Mouse (Mus musculus) liver, embryonic 14.5 days (tissue): ENCODE results near the gene Carns1. TPM values are rescaled to one million over a fixed set of nuclear protein-coding genes. Genes with fewer than 3 reads are reported as not detected.

ENCODE experiments used
- ATAC-seq: fragments of 200-750 bp; cut with Nextera tagmentation; 2 replicates; pipeline ENCODE4 v1.8.0; 2017; ENCODE audit warnings: moderate number of reproducible peaks, mild to moderate bottlenecking, moderate library complexity; ENCODE audit not compliant: insufficient read depth
- DNase-seq, 3 experiments: peaks; one replicate each; pipeline ENCODE4 v3.0.0-alpha.2; 2012 to 2013; ENCODE audit warnings: low read depth in 3 of 3, low spot score in 3 of 3
- H3K27ac ChIP-seq: fragments of 300-500 bp; sonication (generic); 2 replicates; pipeline ENCODE4 v1.5.1; 2014; ENCODE audit warnings: moderate library complexity, mild to moderate bottlenecking, control low read depth, inconsistent platforms
- H3K27me3 ChIP-seq: fragments of 300-500 bp; sonication (generic); 2 replicates; pipeline ENCODE4 v1.6.1; 2014; ENCODE audit warnings: mild to moderate bottlenecking, low read length, moderate library complexity; ENCODE audit not compliant: control insufficient read depth, insufficient read depth
- H3K36me3 ChIP-seq: fragments of 300-500 bp; sonication (generic); replicated peaks from 2 replicates; pipeline ENCODE4 v1.6.1; 2014; ENCODE audit warnings: low read depth; ENCODE audit not compliant: control insufficient read depth, insufficient read depth
- H3K4me1 ChIP-seq, 2 experiments: fragments of 200-500 bp in 1 of 2; fragments of 300-500 bp in 1 of 2; sonication (generic) in 1 of 2; replicated peaks; 2 replicates each; pipeline ENCODE4 v1.6.1; 2012 to 2014; ENCODE audit warnings: antibody characterized with exemption in 1 of 2, inconsistent platforms in 1 of 2, low read length in 1 of 2; ENCODE audit not compliant: control insufficient read depth in 2 of 2, insufficient read depth in 2 of 2
- H3K4me2 ChIP-seq: fragments of 300-500 bp; sonication (generic); 2 replicates; pipeline ENCODE4 v1.6.1; 2014; ENCODE audit warnings: low read depth, mild to moderate bottlenecking, control low read depth, moderate library complexity
- H3K4me3 ChIP-seq, 2 experiments: fragments of 200-500 bp in 1 of 2; fragments of 300-500 bp in 1 of 2; sonication (generic) in 1 of 2; 2 replicates each; pipeline ENCODE4 v1.5.1; 2012 to 2014; ENCODE audit warnings: low read depth in 2 of 2, low read length in 2 of 2, mild to moderate bottlenecking in 2 of 2, control low read depth in 1 of 2, inconsistent platforms in 1 of 2, moderate library complexity in 1 of 2; ENCODE audit not compliant: insufficient read depth in 1 of 2
- H3K9ac ChIP-seq: fragments of 300-500 bp; sonication (generic); replicated peaks from 2 replicates; pipeline ENCODE4 v1.6.1; 2014; ENCODE audit warnings: mild to moderate bottlenecking, control low read depth, moderate library complexity
- H3K9me3 ChIP-seq: fragments of 300-500 bp; sonication (generic); 2 replicates; pipeline ENCODE4 v1.6.1; 2016; ENCODE audit warnings: low read length, mixed read lengths; ENCODE audit not compliant: control insufficient read depth
- CTCF ChIP-seq: IDR thresholded peaks from 2 replicates; pipeline ENCODE4 v1.5.1; 2016; ENCODE audit warnings: antibody characterized with exemption, low read depth, control low read depth
- EP300 ChIP-seq: IDR thresholded peaks from 2 replicates; pipeline ENCODE4 v1.6.1; 2016; ENCODE audit warnings: antibody characterized with exemption, low read depth
- WGBS: fragments of 180-500 bp; shearing (Covaris S2); extraction: QIAGEN DNeasy Blood & Tissue Kit; methylation state at CpG from one replicate; pipeline ENCODE4 v1.1.7; 2014; ENCODE audit not compliant: insufficient replicate concordance; 5-methylcytosine and 5-hydroxymethylcytosine counted together
- polyA plus RNA-seq, 2 experiments: library from polyadenylated mRNA; depleted of rRNA in 1 of 2; stranded (reverse) in 1 of 2; unstranded in 1 of 2; fragments of >200 nt; fragmentation: Nextera tagmentation in 1 of 2; extraction: Ambion mirVana in 1 of 2; gene quantifications; 2 replicates each; pipeline versions ENCODE4 v1.2.1 to v1.2.3; 2012 to 2014

Carns1 gene
- polyA plus RNA-seq, 2 experiments, result 0.18 to 0.32 TPM

DNA sequence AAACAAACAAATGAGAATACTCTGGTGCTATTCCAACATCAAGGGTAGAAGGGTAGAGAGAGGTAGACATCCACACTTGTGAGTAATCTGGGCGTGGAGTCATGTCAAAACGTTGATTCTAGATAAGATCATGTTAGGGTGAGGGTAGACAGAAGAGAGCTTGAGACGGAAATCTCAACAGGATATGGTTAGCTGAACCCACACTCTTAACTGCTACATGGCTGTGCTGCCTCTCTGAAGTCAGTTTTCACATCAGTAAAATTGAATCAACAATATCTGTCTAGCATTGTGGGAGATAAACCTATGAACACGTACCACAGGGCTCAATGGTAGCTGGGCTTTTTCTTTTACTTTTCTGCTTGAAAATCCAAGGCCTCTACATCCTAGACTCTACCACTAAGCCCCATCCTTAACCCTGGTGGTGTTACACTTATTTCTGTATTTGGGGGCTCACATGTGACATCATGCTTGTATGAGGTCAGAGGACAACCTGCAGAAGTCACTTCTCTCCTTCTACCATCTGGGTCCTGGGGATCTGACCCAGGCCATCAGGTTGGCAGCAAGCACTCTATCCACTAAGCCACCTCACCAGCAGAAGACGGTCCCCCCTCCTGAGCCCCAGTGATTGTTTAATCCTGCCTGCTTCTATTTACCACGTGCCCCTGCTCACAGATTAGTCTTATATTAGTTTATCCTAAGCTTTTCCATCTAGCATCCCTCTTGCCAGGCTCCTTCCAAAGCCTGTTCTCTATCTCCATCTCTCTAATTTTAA lies 55.4 kb downstream of the Carns1 start:
- WGBS, result 53% methylated on average over 6 of the region's 6 CpGs
- H3K9me3 ChIP-seq, result no peaks in the 10 kb centered on the region
- H3K27me3 ChIP-seq, result no peaks in the 10 kb centered on the region
- no peak for DNase-seq
- H3K36me3 ChIP-seq, result peaks cover 13% of the 10 kb centered on the region; the same call in 1 of the 2 replicates
- TF ChIP-seq CTCF (no peak), EP300 (no peak)
- H3K27ac ChIP-seq, result no peak overlapping the region
- no peak overlapping the region for H3K4me3 ChIP-seq
- no peak overlapping the region for H3K9ac ChIP-seq
- peak overlapping the region; percentile 80 for H3K4me2 ChIP-seq
- no peak for ATAC-seq
- H3K4me1 ChIP-seq, result peaks cover 32 to 40% of the 10 kb centered on the region in 2 experiments

DNA sequence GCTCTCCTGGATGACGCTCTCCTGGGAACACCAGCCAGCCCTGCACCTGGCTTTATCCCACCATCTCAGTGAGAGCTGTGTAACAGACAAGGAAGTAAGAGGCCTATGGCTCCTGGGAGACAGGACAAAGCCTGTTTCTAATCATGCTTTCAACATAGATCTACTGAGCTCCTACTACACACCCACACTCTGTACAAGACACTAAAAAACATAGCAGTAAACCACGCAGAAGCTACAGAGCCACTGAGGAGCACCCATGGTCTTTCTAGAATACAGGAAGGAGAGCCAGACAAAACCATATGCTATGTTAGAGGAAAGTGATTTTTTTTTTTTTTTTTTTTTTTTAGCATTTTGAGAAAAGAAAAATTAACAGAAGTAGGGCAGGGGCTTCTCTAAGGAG lies 56.9 kb downstream of the Carns1 start:
- ATAC-seq (no peak), DNase-seq (no peak)
- Histone ChIP-seq H3K4me1 (peaks cover 29 to 38% of the 10 kb centered on the region in 2 experiments), H3K9me3 (no peaks in the 10 kb centered on the region), H3K4me2 (no peak overlapping the region), H3K36me3 (peaks cover 16% of the 10 kb centered on the region; the same call in 1 of the 2 replicates), H3K27me3 (no peaks in the 10 kb centered on the region), H3K9ac (no peak overlapping the region), H3K4me3 (no peak overlapping the region), H3K27ac (no peak overlapping the region)
- TF ChIP-seq EP300, result no peak
- no peak for TF ChIP-seq CTCF
- WGBS, result 88% methylated on average over 2 of the region's 2 CpGs

DNA sequence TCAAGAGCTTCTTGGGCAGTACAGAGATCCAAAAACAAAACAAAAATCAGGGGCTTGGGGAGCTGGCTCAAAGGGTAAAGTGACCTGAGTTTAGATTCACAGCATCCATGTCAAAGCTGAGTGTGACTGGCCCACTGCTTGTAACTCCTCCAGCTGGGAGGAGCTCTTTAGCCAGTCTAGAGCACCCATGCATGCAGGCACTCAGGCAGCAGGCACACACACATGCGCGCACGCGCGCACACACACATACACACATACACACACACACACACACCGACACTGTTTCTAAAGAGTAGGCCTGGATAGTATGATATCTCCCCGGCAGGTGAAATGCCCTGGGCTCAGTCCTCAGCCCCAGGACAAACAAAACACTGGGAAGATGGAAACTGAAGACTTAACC lies 58.3 kb downstream of the Carns1 start:
- peaks cover 26% of the 10 kb centered on the region in 2 experiments for H3K4me1 ChIP-seq
- H3K27ac ChIP-seq, result no peak overlapping the region
- no peak overlapping the region for H3K9ac ChIP-seq
- peaks cover 16% of the 10 kb centered on the region; the same call in 1 of the 2 replicates for H3K36me3 ChIP-seq
- H3K4me2 ChIP-seq, result no peak overlapping the region
- H3K4me3 ChIP-seq, result no peak overlapping the region
- 93% methylated on average over 7 of the region's 7 CpGs for WGBS
- H3K27me3 ChIP-seq, result no peaks in the 10 kb centered on the region
- H3K9me3 ChIP-seq, result no peaks in the 10 kb centered on the region
- DNase-seq, result no peak
- TF ChIP-seq EP300, result no peak
- TF ChIP-seq CTCF, result no peak
- ATAC-seq, result no peak

DNA sequence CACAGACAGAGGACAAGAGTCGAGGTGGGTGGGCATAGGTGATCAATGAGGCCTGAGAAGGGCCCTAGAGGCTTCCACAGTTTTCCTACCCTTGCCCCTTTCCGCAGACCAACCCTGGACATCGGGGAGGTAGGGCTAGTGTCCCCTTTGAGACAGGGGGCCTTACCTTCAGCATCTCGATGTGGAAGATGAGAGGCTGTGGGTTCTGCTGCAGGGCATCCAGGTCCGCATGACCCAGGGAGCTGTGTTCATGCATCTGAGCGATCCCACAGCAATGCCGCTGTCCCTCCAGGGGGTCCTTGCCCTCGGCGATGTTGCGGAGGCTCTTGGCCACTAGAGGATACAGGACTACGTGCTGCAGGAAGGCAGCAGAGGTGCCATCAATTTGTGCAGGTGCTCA lies 59.5 kb downstream of the Carns1 start:
- Histone ChIP-seq H3K9ac (no peak overlapping the region), H3K4me2 (no peak overlapping the region), H3K27ac (no peak overlapping the region), H3K9me3 (no peaks in the 10 kb centered on the region), H3K4me3 (no peak overlapping the region), H3K36me3 (peaks cover 16% of the 10 kb centered on the region; the same call in 1 of the 2 replicates), H3K4me1 (peaks cover 16 to 19% of the 10 kb centered on the region in 2 experiments), H3K27me3 (no peaks in the 10 kb centered on the region)
- TF ChIP-seq EP300, result no peak
- TF ChIP-seq CTCF, result no peak
- no peak for DNase-seq
- no peak for ATAC-seq
- WGBS, result 78% methylated on average over 11 of the region's 11 CpGs

DNA sequence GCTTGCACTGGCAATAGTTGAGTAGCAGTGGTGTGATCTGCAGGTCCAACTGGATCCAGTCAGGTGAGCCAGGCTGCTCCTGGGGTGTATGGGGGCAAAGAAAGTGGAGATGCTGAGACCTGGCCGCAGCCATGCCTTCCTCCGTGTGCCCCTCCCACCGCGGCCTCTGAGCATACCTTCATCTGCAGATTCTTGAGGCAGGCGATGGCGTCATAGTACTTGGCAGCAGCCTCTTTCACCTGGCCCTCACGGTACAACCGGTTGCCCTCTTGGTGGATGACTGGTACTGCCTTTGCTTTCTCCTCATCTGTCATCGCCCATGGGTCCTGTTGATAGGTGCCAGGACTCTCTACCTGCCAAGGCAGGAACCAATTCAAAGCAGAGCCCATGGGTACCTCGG lies 60.1 kb downstream of the Carns1 start:
- 88% methylated on average over 10 of the region's 10 CpGs for WGBS
- Histone ChIP-seq H3K4me3 (no peak overlapping the region), H3K9ac (no peak overlapping the region), H3K4me2 (no peak overlapping the region), H3K27me3 (no peaks in the 10 kb centered on the region), H3K36me3 (peaks cover 16% of the 10 kb centered on the region; the same call in 1 of the 2 replicates), H3K9me3 (no peaks in the 10 kb centered on the region), H3K4me1 (peaks cover 9 to 13% of the 10 kb centered on the region in 2 experiments), H3K27ac (no peak overlapping the region)
- no peak for DNase-seq
- no peak for TF ChIP-seq EP300
- TF ChIP-seq CTCF, result no peak
- ATAC-seq, result no peak
